Mouse (Mus musculus) bone marrow macrophage, adult 2 months (primary cell): ENCODE measurements around the gene Olfr539.

Experiments
- CTCF ChIP-seq: IDR thresholded peaks from 2 replicates; pipeline ENCODE4 v1.5.1; 2012; ENCODE audit warnings: low read depth, mild to moderate bottlenecking, low read length, moderate library complexity
- POLR2A ChIP-seq: IDR thresholded peaks from 2 replicates; pipeline ENCODE4 v1.6.1; 2012; ENCODE audit warnings: mild to moderate bottlenecking, low read depth, low read length, borderline replicate concordance

DNA sequence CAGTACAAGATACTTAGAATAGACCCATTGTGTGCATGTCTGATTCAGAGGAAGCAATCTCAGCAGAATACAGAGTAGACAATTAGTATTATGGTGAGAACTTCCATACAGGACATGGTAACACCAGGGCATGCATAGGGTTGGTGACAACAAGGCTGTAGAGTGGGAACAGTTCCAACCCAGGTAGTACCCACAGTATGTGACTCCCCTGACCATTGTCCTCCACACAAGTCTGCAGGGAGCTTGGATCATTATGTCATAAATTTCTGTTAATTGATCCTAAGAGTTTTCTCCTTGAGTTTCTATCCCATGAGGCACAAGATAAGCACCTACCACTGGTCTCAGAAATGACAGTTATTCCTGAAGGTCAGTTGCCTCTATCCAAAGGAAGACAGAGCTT, 37.2 kb downstream of the Olfr539 start, which contains the start of gene Olfr541:
- no peak for TF ChIP-seq CTCF
- no peak for TF ChIP-seq POLR2A
